Mouse (Mus musculus) embryonic fibroblast, embryonic 13.5 days (primary cell): Measurements from ENCODE around the gene Tppp3.

Source experiments
- CTCF ChIP-seq: IDR thresholded peaks from 2 replicates; pipeline ENCODE4 v1.5.1; 2011; ENCODE audit warnings: mild to moderate bottlenecking, control low read depth, low read length, moderate library complexity, borderline replicate concordance; ENCODE audit not compliant: insufficient read depth
- POLR2A ChIP-seq: IDR thresholded peaks from 2 replicates; pipeline ENCODE4 v1.6.1; 2011; ENCODE audit warnings: low read depth, mild to moderate bottlenecking, control low read depth, low read length, moderate library complexity

GRCm38 (mm10) chr8:105483212-105484029, 12.1 kb upstream of the Tppp3 start:
- TF ChIP-seq POLR2A (no peak), CTCF (peak; percentile 64; the same call in 1 of the 2 replicates)
